Mouse (Mus musculus) MN1 (cell line): Measurements from ENCODE around the gene Dot1l.
"Not testable (repeated sequence)": the region's sequence is repeated elsewhere in the genome, so short reads cannot be mapped to it uniquely, and the experiment has no call there.

Experiments
- DNase-seq: peaks from one replicate; pipeline ENCODE4 v3.0.0-alpha.2; 2016; ENCODE audit warnings: low spot score

Dot1l gene

GRCm38 (mm10) chr10:80812391-80813041 is 57.5 kb downstream of the Dot1l start:
- DNase-seq, result no peak

- DNase-seq, result no peak
These were observed 58.4 kb downstream of the Dot1l start, which contains the start of gene Jsrp1 for GRCm38 (mm10) chr10:80813366-80813765. Gene Jsrp1, minus strand, starts transcription at chr10:80813498.

- DNase-seq, result no peak
These were observed 59.8 kb downstream of the Dot1l start for GRCm38 (mm10) chr10:80814800-80815199.

- DNase-seq, result not testable (repeated sequence)
These were observed 61.3 kb downstream of the Dot1l start for GRCm38 (mm10) chr10:80816303-80816702.

GRCm38 (mm10) chr10:80817164-80817563 is 62.2 kb downstream of the Dot1l start:
- DNase-seq, result no peak

GRCm38 (mm10) chr10:80817955-80818354 is 62.9 kb downstream of the Dot1l start:
- not testable (repeated sequence) for DNase-seq

- no peak for DNase-seq
These were observed 63.7 kb downstream of the Dot1l start for GRCm38 (mm10) chr10:80818599-80819281.

- DNase-seq, result no peak
These were observed 64.4 kb downstream of the Dot1l start for GRCm38 (mm10) chr10:80819406-80819805.

- DNase-seq, result no peak
These were observed 67.0 kb downstream of the Dot1l start for GRCm38 (mm10) chr10:80821991-80822390.

- no peak for DNase-seq
These were observed 67.5 kb downstream of the Dot1l start for GRCm38 (mm10) chr10:80822528-80822927.

- no peak for DNase-seq
These were observed 68.3 kb downstream of the Dot1l start for GRCm38 (mm10) chr10:80823316-80823715.

GRCm38 (mm10) chr10:80823847-80824643 is 69.0 kb downstream of the Dot1l start:
- no peak for DNase-seq

GRCm38 (mm10) chr10:80824827-80825226 is 69.8 kb downstream of the Dot1l start:
- DNase-seq, result no peak

- peak; percentile 99 for DNase-seq
These were observed 71.4 kb downstream of the Dot1l start, which contains the start of gene Oaz1 for GRCm38 (mm10) chr10:80826151-80827062. Gene Oaz1, plus strand, starts transcription at chr10:80826656.

- DNase-seq, result no peak
These were observed 72.3 kb downstream of the Dot1l start for GRCm38 (mm10) chr10:80827063-80827869.

GRCm38 (mm10) chr10:80827870-80828420 is 72.9 kb downstream of the Dot1l start:
- DNase-seq, result no peak

- not testable (repeated sequence) for DNase-seq
These were observed 73.6 kb downstream of the Dot1l start for GRCm38 (mm10) chr10:80828587-80828986.

GRCm38 (mm10) chr10:80829359-80830278 is 74.6 kb downstream of the Dot1l start:
- no peak for DNase-seq

GRCm38 (mm10) chr10:80831136-80831535 is 76.1 kb downstream of the Dot1l start:
- peak; percentile 31 for DNase-seq
